Mouse (Mus musculus) liver, embryonic 13.5 days (tissue): ENCODE results near the gene Grip2. TPM values are rescaled to one million over a fixed set of nuclear protein-coding genes. Genes with fewer than 3 reads are reported as not detected.
A peak's percentile ranks its signal among the peaks of the same experiment; 100 is the strongest.

Experiments
- ATAC-seq: fragments of 200-750 bp; cut with Nextera tagmentation; 2 replicates; pipeline ENCODE4 v1.8.0; 2017; ENCODE audit warnings: low read depth, mild to moderate bottlenecking, moderate number of reproducible peaks, moderate library complexity
- DNase-seq: peaks from one replicate; pipeline ENCODE4 v3.0.0; 2022
- H3K27ac ChIP-seq: fragments of 300-500 bp; sonication (generic); 2 replicates; pipeline ENCODE4 v1.5.1; 2015; ENCODE audit warnings: moderate library complexity, mild to moderate bottlenecking, inconsistent platforms
- H3K27me3 ChIP-seq: fragments of 300-500 bp; sonication (generic); 2 replicates; pipeline ENCODE4 v1.6.1; 2015; ENCODE audit warnings: mild to moderate bottlenecking, inconsistent platforms
- H3K36me3 ChIP-seq: fragments of 300-500 bp; sonication (generic); 2 replicates; pipeline ENCODE4 v1.6.1; 2015; ENCODE audit warnings: mild to moderate bottlenecking, inconsistent platforms
- H3K4me1 ChIP-seq: fragments of 300-500 bp; sonication (generic); replicated peaks from 2 replicates; pipeline ENCODE4 v1.6.1; 2015; ENCODE audit warnings: inconsistent platforms
- H3K4me2 ChIP-seq: fragments of 300-500 bp; sonication (generic); 2 replicates; pipeline ENCODE4 v1.6.1; 2015; ENCODE audit warnings: inconsistent platforms, mild to moderate bottlenecking, moderate library complexity
- H3K4me3 ChIP-seq: fragments of 300-500 bp; sonication (generic); replicated peaks from 2 replicates; pipeline ENCODE4 v1.5.1; 2015; ENCODE audit warnings: mild to moderate bottlenecking, inconsistent platforms
- H3K9ac ChIP-seq: fragments of 300-500 bp; sonication (generic); 2 replicates; pipeline ENCODE4 v1.6.1; 2015; ENCODE audit warnings: mild to moderate bottlenecking, inconsistent platforms
- H3K9me3 ChIP-seq: fragments of 300-500 bp; sonication (generic); replicated peaks from 2 replicates; pipeline ENCODE4 v1.6.1; 2016; ENCODE audit warnings: inconsistent platforms
- WGBS: fragments of 180-500 bp; shearing (Covaris S2); methylation state at CpG from one replicate; pipeline ENCODE4 v1.1.7; 2015; ENCODE audit not compliant: insufficient replicate concordance; 5-methylcytosine and 5-hydroxymethylcytosine counted together
- polyA plus RNA-seq: library from polyadenylated mRNA; unstranded; fragments of >200 nt; fragmentation: Nextera tagmentation; extraction: Ambion mirVana; gene quantifications from 2 replicates; pipeline ENCODE4 v1.2.1, GENCODE M21; 2015

Gene Grip2
- polyA plus RNA-seq, 1 experiment from 2014 or later, result 0.03 TPM

DNA sequence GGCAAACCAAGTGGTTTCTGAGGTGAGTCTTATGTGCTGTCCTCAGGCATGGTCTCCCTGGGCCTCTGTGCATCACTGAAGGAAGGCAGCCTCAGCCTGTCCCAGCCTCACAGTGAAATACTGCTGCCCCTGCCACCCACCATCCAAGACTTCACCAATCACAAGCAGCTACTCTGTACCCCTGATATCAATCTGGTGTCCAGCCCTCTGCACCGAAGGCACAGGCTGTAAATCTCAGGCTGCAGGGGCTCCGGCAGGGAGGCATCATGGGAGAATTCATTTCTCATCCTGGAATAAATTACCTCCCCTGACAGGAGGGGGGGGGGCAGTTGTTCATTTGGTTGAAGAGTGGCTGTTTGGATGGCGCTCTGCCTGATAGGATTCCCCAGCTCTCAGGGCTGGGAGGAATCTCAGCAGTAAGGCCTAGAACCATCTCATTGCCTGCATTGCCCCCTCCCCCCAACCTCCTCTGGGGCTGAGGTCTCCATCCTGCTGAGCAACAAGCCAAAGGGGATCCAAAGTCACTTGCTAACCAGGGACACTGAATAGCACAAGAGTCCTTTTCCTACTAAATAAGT is 5.9 kb upstream of the Grip2 start:
- Histone ChIP-seq H3K36me3 (no peaks in the 10 kb centered on the region), H3K9me3 (no peaks in the 10 kb centered on the region), H3K27ac (no peak overlapping the region), H3K4me3 (no peak overlapping the region), H3K9ac (no peak overlapping the region), H3K27me3 (peaks cover 15% of the 10 kb centered on the region; the same call in 1 of the 2 replicates), H3K4me2 (no peak overlapping the region), H3K4me1 (no peaks in the 10 kb centered on the region)
- WGBS, result 57% methylated on average over 3 of the region's 3 CpGs
- no peak for DNase-seq
- no peak for ATAC-seq

DNA sequence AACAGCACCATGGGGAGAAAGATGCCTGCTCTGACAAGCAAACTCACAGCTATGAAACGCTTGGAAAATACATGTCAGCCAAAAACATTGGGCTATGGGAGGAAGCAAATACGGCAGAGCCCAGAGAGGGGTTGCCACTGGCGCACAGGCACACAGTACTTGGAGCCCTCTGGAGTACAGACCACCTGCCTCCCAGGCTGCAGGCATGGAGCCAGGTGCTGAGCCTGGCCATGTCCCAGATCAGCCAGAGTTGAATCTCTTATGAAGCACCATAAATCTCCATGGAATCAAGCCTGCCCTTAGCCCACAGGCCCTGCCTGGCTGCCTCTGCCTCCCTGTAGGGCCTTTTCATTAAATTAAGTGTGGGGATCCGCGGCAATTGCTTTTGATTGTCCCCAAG is 876 bp upstream of the Grip2 start:
- peaks cover 12% of the 10 kb centered on the region; the same call in 1 of the 2 replicates for H3K27me3 ChIP-seq
- WGBS, result 61% methylated on average over 5 of the region's 5 CpGs
- no peak overlapping the region for H3K9ac ChIP-seq

DNA sequence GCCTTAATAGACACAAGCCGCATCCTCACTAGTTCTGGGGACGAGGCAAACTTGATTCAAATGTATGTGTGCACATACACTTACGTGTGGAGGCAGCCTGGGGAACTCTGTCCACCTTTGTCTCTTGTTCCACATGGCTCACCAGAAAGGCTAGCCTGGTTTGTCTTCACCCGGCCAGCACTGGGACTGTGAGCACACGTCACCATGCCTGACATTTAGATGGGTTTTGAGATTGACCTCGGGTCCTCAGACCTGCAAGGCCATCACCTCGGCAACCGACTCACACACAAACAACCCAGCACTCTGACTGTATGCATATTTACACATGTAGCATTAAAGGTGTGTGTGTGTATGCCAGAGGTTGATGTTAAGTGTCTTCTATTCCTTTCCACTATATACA is 8.8 kb downstream of the Grip2 start:
- no peak overlapping the region for H3K9ac ChIP-seq
- no peak overlapping the region for H3K27ac ChIP-seq
- no peaks in the 10 kb centered on the region for H3K27me3 ChIP-seq
- WGBS, result 60% methylated on average over 8 of the region's 8 CpGs
- H3K9me3 ChIP-seq, result no peaks in the 10 kb centered on the region
- no peak overlapping the region for H3K4me3 ChIP-seq
- H3K4me1 ChIP-seq, result no peaks in the 10 kb centered on the region
- DNase-seq, result no peak
- ATAC-seq, result no peak
- H3K36me3 ChIP-seq, result no peaks in the 10 kb centered on the region
- H3K4me2 ChIP-seq, result no peak overlapping the region

More for the DNA sequence above, 876 bp upstream of the Grip2 start:
- no peak overlapping the region for H3K4me2 ChIP-seq
- no peaks in the 10 kb centered on the region for H3K4me1 ChIP-seq
- no peak overlapping the region for H3K27ac ChIP-seq
- DNase-seq (no peak), ATAC-seq (no peak)
- no peak overlapping the region for H3K4me3 ChIP-seq
- no peaks in the 10 kb centered on the region for H3K9me3 ChIP-seq
- no peaks in the 10 kb centered on the region for H3K36me3 ChIP-seq

DNA sequence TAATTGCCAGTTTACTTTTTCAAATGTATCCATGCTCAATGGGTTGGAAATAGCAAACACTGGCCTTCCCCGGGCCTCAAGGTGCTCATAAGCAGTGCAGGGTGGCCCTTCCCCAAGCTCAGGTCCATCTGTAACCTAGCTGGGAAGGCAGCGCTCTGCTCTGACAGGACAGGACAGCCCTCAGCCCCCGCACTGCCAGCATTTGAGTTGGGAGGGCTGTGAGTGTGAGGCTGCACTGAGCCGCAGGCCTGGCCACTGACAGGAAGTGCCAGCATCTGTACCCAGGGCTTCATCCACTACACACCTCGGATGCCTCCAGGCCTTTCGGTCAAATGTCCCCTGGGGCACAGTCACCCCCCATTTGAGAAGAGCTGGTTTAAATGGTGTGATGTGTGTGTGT is 11.1 kb downstream of the Grip2 start:
- no peak for ATAC-seq
- no peaks in the 10 kb centered on the region for H3K9me3 ChIP-seq
- no peaks in the 10 kb centered on the region for H3K36me3 ChIP-seq
- H3K4me1 ChIP-seq, result no peaks in the 10 kb centered on the region
- no peak for DNase-seq
- H3K4me3 ChIP-seq, result no peak overlapping the region
- no peak overlapping the region for H3K4me2 ChIP-seq
- no peaks in the 10 kb centered on the region for H3K27me3 ChIP-seq
- no peak overlapping the region for H3K9ac ChIP-seq
- 65% methylated on average over 6 of the region's 6 CpGs for WGBS
- H3K27ac ChIP-seq, result no peak overlapping the region

DNA sequence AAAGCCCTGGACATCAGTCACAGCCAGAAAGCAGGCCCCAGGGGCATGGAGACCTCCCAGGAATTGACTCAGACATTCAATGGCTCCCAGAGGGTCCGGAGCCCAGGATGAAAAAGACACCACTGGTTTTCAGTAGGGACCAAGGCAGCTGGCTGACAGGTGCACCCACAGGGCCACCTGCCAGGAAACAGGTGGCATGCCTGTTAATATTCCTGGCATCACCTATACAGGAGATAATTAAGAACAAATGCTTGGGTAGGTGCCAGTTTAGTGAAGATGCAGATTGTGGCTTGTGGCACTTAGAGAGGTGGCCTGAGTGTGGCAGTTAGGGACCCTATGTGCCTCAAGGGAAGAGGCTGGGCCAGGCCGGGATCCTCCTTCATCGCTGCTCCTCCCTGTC is 13.4 kb downstream of the Grip2 start:
- no peak overlapping the region for H3K4me3 ChIP-seq
- H3K9ac ChIP-seq, result no peak overlapping the region
- H3K4me1 ChIP-seq, result no peaks in the 10 kb centered on the region
- ATAC-seq, result no peak
- no peak overlapping the region for H3K4me2 ChIP-seq
- H3K27ac ChIP-seq, result no peak overlapping the region
- WGBS, result 72% methylated on average over 3 of the region's 3 CpGs
- no peaks in the 10 kb centered on the region for H3K9me3 ChIP-seq
- H3K36me3 ChIP-seq, result no peaks in the 10 kb centered on the region
- peaks cover 6% of the 10 kb centered on the region for H3K27me3 ChIP-seq
- no peak for DNase-seq

DNA sequence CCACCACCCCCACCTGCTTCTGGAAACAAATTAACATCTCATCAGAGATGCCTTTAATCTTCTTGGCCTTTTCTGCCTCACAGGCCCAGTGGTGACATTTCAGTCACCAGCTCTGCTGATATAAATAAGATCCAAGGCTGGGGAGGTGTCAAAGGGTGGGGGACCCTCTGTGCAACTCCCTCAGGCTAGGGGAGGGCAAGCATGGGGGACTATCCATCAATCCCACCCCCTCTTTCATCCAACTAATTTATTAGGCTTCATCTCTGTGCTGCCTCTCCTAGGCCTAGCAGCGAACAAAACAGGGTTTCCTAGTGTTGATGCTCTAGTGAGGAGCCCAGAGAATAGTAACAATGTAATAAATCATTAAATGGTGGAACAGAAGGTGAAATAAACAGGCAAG is 17.0 kb downstream of the Grip2 start:
- H3K4me2 ChIP-seq, result no peak overlapping the region
- H3K27ac ChIP-seq, result no peak overlapping the region
- H3K4me1 ChIP-seq, result no peaks in the 10 kb centered on the region
- peaks cover 42% of the 10 kb centered on the region for H3K27me3 ChIP-seq
- DNase-seq, result no peak
- no peak overlapping the region for H3K4me3 ChIP-seq
- no peaks in the 10 kb centered on the region for H3K9me3 ChIP-seq
- no peaks in the 10 kb centered on the region for H3K36me3 ChIP-seq
- no peak for ATAC-seq
- no peak overlapping the region for H3K9ac ChIP-seq
- WGBS, result 29% methylated on average over 1 of the region's 1 CpGs

DNA sequence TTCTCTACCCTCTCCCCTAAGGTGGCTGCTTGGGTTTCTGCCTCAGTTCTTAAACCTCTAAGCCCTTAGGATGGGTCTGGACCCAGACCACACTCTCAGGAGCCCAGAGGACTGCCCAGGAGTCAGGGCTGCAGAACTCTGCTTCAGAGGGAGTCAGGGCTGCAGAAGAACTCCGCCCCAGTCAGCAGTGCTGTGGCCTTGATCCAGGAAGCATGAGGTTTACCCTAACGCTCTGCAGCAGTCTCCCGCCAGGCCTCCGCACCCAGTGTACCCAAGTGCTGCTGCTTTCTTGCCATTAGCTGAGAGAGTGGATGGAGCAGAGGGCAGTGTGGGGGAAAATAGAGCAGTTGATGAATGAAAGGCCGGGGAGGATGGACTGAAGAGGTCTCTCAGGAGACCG is 19.0 kb downstream of the Grip2 start:
- DNase-seq (no peak), ATAC-seq (no peak)
- WGBS, result 26% methylated on average over 6 of the region's 6 CpGs
- Histone ChIP-seq H3K36me3 (no peaks in the 10 kb centered on the region), H3K27me3 (peaks cover 54% of the 10 kb centered on the region), H3K9ac (no peak overlapping the region), H3K4me3 (no peak overlapping the region), H3K4me2 (no peak overlapping the region), H3K27ac (no peak overlapping the region), H3K4me1 (no peaks in the 10 kb centered on the region), H3K9me3 (no peaks in the 10 kb centered on the region)

DNA sequence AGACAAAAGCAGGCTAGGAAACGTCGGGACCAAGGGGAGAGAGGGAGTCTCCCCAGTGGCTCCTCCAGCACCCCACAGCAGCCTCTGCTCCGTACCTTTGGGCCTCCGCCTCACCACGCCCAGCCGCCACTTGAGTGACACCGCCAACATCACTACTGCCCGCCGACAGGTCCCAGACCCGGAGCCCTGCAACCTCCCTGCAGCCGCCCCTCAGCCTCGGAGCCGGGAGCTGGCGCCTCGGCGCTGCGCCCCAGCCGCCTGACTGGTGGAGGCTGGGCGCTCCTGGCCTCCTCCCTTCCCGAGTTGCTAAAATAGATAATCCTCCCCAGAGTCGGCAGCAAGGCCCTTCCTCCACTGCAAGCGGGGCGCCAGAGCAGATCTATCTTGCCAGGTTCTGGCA is 19.9 kb downstream of the Grip2 start:
- Histone ChIP-seq H3K9me3 (no peaks in the 10 kb centered on the region), H3K4me2 (0 out of 2 replicates have a peak overlapping the region, but pooled peaks have one; percentile 6), H3K4me3 (no peak overlapping the region), H3K27ac (no peak overlapping the region), H3K27me3 (peaks cover 54% of the 10 kb centered on the region), H3K4me1 (no peaks in the 10 kb centered on the region), H3K9ac (no peak overlapping the region), H3K36me3 (no peaks in the 10 kb centered on the region)
- ATAC-seq, result no peak
- DNase-seq, result no peak
- 4% methylated on average over 23 of the region's 23 CpGs for WGBS

DNA sequence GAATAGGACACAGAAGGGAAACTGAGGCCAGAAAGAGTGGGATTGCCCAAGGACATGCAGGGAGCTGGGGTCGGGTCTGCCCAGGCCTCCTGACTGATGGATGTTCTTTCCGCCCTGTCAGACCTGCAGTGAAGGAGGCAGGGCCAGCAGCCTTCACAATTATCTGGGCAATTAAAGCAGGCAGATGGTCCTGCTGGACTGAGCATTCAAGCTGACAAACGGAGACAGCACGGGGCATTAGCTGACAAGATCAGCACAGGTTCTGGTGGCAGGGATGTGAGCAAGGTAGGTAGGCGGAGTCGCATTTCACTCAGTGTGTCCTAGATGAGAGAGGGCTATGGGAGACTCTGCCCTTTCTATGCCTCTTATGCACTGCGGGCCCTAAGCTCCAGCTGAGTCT is 22.9 kb downstream of the Grip2 start:
- Histone ChIP-seq H3K4me2 (no peak overlapping the region), H3K4me1 (no peaks in the 10 kb centered on the region), H3K36me3 (no peaks in the 10 kb centered on the region), H3K27ac (no peak overlapping the region), H3K27me3 (peaks cover 53% of the 10 kb centered on the region), H3K9ac (no peak overlapping the region), H3K4me3 (no peak overlapping the region), H3K9me3 (no peaks in the 10 kb centered on the region)
- DNase-seq, result no peak
- no peak for ATAC-seq
- 47% methylated on average over 7 of the region's 7 CpGs for WGBS

DNA sequence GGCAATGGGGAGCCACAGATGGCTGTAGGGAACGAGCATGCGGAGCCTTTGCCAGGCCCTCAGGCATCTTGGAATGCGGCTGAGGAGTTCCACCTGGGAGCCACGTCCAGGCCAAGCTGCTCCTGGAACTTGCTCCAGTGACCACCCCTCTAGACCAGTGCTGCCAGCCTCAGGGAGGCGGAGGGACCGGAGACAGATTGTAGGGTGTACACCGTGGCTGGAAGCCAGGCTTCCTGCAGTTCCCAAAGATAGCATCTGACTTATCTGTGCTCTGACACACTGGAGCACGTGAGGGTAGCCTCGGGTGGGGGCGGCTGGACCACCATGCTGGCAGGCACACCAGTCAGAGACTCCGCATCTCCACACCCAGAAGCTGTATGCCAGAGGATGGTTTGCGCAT is 28.6 kb downstream of the Grip2 start:
- 56% methylated on average over 12 of the region's 12 CpGs for WGBS
- Histone ChIP-seq H3K9me3 (no peaks in the 10 kb centered on the region), H3K36me3 (no peaks in the 10 kb centered on the region), H3K4me1 (no peaks in the 10 kb centered on the region), H3K4me3 (no peak overlapping the region), H3K9ac (no peak overlapping the region), H3K27me3 (no peaks in the 10 kb centered on the region; the same call in 1 of the 2 replicates), H3K4me2 (no peak overlapping the region), H3K27ac (no peak overlapping the region)
- DNase-seq (no peak), ATAC-seq (no peak)

DNA sequence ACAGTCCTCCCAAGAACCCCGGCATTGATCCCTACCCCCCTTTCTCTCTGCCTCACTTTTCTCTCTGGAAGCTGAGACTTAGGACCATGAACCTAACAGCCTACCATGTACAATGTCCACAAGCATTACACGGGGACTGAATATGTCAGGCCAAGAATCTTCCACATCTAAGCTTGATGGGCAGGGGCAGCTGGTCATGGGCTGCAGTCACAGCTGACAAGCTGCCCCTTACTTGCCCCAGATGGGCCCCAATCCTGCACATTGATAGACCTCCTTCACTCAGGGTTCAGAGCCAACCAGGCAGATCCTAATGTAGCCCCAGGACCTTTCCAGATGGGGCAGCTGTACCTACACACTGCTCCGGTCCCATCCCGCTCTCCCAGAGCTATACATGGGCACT is 30.3 kb downstream of the Grip2 start:
- Histone ChIP-seq H3K9ac (no peak overlapping the region), H3K27me3 (no peaks in the 10 kb centered on the region; the same call in 1 of the 2 replicates), H3K4me3 (no peak overlapping the region), H3K4me2 (no peak overlapping the region), H3K4me1 (no peaks in the 10 kb centered on the region), H3K9me3 (no peaks in the 10 kb centered on the region), H3K36me3 (no peaks in the 10 kb centered on the region), H3K27ac (no peak overlapping the region)
- no peak for ATAC-seq
- WGBS, result 79% methylated on average over 4 of the region's 4 CpGs
- DNase-seq, result no peak

DNA sequence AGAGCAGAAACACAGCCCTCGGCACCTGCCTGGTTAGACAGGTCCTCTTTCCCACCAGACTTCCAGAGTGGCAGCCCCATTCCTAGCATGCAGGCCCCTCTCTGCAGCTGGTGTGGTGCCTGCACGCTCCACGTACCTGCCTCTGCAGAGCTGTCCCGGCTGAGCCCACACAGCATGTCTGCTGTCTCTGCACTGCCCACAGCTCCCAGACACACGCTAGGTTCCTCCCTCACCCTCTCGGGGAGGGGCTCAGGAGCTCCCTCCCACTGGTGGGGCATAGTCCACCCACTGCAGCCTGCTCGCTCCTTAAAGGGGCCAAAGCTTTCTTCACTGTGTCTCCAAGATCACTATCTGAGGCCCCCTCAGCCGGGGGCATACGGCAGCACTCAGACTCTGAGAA is 31.0 kb downstream of the Grip2 start:
- Histone ChIP-seq H3K4me3 (no peak overlapping the region), H3K4me2 (no peak overlapping the region), H3K27me3 (no peaks in the 10 kb centered on the region; the same call in 1 of the 2 replicates), H3K9me3 (no peaks in the 10 kb centered on the region), H3K4me1 (no peaks in the 10 kb centered on the region), H3K36me3 (no peaks in the 10 kb centered on the region), H3K9ac (no peak overlapping the region), H3K27ac (no peak overlapping the region)
- ATAC-seq (no peak), DNase-seq (no peak)
- 44% methylated on average over 9 of the region's 9 CpGs for WGBS
